Mouse (Mus musculus) bone marrow macrophage, adult 2 months (primary cell): ENCODE measurements around the gene Sugt1.

Source experiments
- CTCF ChIP-seq: IDR thresholded peaks from 2 replicates; pipeline ENCODE4 v1.5.1; 2012; ENCODE audit warnings: low read depth, mild to moderate bottlenecking, low read length, moderate library complexity
- POLR2A ChIP-seq: IDR thresholded peaks from 2 replicates; pipeline ENCODE4 v1.6.1; 2012; ENCODE audit warnings: mild to moderate bottlenecking, low read depth, low read length, borderline replicate concordance

DNA sequence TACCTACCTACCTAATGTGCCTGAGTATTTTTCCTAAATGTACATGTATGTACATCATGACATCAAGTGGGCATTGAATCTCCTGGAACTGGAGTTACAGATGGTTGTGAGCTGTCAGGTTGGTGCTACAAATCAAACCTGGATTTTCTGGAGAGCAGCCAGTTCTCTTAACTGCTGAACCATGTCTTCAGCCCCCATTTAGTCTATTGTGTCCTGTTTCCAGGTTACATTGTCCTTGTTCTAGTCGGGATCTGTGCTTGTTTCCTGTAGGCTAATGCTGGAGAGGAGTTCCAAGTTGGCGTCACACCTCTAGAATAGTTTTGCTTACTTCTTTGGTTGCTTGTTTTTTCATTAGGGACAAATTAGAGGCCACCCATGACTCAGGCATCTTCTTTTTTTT, 18.4 kb downstream of the Sugt1 start:
- TF ChIP-seq CTCF (no peak), POLR2A (no peak)
